Mouse (Mus musculus) lung, adult 18-20 months (tissue): Measurements from ENCODE around the gene Angel2.
"Not testable (repeated sequence)": the region's sequence is repeated elsewhere in the genome, so short reads cannot be mapped to it uniquely, and the experiment has no call there.

ENCODE experiments used
- DNase-seq, 2 experiments: peaks; one replicate each; pipeline ENCODE4 v3.0.0; 2022; ENCODE audit warnings: mixed read lengths in 2 of 2

The Angel2 gene

DNA sequence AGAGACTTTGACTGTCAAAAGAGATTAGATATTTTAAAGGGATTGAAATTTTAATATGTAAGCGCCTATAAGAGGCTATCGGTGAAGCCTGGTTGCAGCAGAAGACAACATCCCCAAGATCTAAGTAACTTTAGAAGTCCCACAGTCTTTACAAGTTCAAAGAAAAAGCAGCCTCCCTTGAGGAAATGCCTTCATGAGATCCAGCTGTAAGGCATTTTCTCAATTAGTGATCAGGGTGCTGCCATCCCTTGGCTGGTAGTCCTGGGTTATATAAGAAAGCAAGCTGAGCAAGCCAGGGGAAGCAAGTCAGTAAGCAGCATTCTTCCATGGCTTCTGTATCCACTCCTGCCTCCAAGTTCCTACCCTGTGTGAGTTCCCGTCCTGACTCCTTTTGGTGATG lies at the start of gene Angel2:
TSS of gene Angel2 (plus strand) at position 301 of the 400 bp plus-strand sequence.
- DNase-seq = not testable (repeated sequence)

DNA sequence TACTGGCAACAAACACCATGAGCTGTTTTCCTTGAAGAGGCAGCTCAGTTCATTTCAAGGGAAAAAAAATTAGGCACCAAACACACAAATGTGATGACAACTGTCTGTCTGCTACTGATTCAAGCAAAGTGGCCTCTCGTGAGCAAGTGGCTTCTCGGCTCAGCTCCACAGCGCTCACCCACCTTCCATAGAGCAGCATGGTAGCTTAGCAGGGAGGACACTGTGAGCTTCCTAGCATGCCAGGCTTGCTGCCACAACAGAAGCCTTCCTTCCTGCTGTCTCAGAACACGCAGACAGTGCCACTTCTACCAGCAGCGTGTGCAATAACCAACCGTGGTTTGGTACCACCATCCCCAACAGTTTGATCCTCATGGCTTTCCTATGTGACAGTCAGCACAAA lies 49.2 kb upstream of the Angel2 start:
- DNase-seq = no peak

DNA sequence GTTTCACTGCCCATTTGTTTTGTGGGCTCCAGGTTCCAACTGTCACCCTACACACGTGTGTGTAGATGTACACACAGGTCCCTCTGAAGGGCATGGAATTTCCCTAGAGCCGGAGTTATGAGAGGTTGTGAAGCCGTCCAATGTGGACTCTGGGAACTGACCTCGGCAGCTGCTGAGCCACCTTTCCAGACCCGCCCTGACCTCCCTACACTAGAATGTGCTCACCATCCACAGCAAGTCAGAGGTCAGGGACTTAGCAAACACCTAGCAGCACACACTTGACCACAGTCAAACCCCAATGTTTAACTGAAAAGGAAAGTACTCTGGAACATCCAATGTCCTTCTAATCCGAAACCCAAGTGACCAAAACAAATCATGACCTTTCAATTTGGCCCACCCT lies 44.3 kb upstream of the Angel2 start:
- DNase-seq = peak; percentile 50 to 74

DNA sequence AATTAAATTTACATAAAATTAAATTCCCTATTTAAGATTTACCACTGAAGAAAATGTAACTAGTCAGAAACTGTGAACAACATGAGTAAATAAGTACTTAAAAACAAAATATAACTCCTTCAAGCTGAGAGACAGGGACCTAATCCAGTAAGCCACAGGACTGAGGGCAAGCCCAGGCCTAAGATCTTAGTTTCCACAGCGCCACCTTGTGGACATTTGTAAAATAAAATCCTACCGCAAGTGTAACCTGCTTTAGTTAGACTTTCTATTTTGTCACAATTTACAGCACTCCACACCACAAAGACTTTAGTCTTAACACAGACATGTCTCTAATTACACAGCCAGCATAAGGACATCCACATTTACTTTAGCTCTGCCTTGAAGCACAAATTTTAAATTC lies 43.5 kb upstream of the Angel2 start:
- peak in 1 of 2 experiments; percentile 49 for DNase-seq

DNA sequence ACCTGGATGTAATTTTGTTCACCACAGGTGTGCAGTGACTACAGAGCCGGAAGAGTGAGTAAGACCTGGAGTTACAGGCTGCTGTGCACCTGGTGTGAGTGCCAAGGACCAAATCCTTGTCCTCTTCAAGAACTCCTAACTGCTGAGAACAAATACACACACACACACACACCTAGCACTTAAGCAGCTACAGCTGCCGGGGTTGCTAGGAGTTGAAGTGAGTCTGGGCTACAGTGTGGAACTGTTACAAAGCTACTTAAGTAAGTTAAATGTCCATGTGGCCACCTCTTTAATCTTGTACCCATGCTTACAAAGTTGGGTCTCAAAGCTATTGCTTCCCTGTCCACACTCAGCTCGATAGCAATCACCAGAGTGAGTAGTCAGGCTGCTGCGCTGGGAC lies 38.9 kb upstream of the Angel2 start:
- DNase-seq = peak; percentile 23 to 48

DNA sequence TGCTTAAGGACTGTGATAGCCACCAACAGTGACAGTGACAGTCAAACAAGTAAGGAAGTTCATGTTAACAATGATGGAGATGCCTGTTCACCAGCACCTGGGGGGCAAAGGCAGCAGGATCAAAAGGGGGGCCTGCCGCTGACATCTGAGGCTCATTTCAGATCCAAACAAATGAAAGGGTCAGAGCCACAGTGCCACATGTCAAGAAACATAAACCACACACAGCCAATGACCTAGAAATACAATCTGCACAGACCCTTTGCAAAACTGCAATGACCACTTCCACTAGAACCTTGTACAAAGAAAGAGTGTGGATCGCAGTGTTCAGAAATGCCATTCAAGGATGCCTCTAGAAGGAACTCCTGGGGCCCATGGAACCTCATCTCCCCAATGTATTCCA lies 36.9 kb upstream of the Angel2 start:
- no peak for DNase-seq

DNA sequence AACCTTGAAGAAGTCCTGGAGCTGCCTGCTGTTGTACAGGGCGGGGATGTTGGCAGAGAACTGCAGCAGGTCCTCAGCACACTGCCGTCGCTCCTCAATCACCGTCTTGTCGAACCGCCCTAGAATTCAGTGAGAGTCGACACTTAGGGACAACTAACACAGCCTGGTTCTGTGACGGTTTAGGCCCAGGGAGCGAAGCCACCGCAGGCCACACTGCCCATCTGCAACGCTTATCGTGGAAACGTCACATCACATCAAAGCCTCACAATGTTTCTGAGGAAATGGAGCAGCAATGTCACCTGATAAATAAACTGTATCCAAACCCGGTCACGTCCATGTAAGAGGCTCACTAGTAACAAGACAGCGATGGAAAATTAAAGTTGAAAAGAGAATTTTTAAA lies 36.3 kb upstream of the Angel2 start:
- no peak for DNase-seq

DNA sequence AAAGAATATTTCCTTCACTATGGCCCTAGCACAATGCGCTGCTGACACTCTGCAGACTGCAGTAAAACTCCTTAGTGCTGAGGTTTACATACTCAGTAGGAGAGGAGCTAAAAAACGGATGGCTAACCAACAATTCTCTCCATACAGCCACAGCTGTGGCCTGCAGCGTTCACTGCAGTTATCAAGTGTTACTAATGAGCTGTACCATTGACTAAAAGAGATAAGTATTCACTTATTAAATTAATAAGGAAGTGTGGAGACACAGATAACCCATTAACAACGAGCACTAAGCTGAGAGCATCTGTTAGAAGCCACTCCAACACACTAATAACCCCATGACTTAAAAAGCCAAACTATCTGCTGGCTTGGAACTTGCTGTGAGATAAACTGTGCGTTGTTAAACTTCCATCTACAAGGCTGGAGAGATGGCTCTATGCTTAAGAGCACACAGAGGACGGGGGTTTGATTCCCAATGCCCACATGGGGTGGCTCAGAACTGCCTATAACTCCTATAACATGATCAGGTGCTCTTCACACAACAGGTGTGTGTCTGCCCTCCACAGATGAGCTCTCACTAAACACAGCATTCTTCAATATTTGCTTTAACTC lies 31.2 kb upstream of the Angel2 start:
- DNase-seq = no peak

DNA sequence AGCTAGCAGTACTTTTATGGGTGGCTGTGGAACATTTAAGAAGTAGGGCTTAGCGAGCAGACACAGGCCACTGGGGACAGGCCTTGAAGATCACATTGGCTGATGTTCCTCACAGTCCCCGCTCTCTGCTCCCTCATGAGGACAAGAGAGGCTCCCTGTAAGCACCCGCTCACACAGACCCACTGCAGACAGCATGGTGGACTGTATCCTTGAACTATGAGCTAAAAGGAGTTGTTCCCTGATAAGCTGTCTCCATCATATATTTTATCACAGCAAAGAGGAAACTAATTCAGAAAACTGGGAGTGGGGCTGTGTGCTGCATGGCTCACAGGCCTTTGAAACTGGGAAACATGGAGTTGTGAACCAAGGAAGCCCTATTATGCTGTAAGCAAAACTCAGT lies 26.7 kb upstream of the Angel2 start:
- DNase-seq = no peak

DNA sequence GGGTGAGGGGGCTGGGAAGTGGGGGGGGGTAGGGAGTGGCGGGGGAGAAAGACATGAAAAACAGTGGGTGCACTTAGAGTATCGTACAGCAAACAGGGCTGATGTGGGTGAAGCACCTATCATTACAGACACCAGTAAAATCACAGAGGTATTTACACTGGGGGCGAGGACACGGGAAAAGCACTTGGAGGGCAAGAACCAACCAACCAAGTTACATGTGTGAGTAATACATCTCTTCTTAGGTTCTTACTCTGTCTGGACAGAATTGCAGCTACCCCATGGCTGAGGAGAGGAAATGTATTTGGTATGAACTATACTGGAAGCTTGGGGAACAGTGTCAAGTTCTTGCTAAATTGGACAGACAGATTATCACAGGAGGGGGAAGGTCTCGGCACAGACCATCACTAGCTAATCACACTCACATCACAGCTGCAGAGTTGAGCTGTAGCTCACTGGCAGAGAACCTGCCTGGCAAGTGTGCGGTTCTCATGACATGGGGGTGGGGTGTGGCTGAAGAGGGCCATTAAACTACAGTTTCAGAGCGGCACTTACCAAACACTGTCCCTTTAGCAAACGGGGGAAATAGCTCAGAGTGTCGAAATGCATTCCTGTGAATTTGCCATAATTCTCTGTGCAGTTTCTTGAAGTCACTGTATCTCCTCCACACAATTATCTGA lies 25.9 kb upstream of the Angel2 start:
- peak; percentile 66 to 77 for DNase-seq

DNA sequence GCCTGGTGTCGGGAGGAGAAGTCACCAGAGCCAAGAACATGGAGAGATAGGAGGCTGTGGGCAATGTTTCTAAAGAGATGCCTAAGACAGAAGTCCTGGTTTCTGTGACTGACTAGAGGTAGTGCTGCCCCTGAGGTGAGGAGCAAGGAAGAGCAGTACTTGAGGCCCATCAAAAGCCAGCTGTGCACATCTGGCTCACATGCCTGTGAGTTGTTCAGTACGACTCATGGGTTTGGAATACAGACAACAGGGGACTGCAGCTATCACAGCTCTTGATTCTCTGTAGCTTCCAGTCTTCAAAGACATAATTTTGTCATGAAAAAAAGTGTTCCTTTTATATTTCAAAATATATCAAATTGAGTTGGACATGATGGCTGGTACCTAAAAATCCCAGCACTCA lies 23.8 kb upstream of the Angel2 start:
- DNase-seq = no peak

DNA sequence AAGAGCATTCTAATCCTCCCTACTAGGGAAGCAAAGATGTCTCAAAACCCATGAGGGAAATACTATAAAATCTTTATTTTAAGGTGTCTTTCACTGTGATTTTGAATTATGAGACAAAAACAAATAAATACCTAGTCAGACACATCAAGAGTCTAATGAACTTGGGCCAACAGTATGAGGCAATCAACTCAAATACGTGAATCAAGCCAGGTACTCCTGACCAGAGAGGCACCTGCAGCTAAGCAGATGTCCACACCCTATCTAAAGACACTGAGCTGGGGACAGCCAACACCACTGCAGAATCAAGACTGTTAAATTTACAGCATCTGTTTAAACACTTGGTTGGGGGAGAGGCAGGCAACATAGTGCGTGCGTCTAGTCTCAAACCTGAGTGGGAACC lies 20.8 kb upstream of the Angel2 start:
- DNase-seq = peak in 1 of 2 experiments; percentile 54

DNA sequence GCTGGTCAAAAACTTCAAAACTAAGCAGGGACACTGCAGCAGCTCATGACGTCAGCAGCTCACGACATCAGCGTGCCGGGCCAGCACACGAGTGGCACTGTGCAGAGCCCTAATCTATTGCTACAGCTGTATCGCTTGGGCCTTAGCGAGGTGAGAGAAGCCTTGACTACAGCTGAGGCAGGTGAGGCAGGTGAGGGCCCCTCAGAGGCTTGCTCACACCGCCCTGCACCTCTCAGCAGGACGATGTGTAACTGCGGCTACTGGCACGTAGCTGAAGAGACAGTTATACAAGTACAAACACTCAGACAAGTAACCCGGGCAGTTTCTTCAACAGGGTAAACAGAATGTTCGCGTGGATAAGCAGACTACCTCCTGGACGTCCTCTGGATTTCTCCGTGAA lies 20.2 kb upstream of the Angel2 start:
- peak; percentile 18 to 59 for DNase-seq

DNA sequence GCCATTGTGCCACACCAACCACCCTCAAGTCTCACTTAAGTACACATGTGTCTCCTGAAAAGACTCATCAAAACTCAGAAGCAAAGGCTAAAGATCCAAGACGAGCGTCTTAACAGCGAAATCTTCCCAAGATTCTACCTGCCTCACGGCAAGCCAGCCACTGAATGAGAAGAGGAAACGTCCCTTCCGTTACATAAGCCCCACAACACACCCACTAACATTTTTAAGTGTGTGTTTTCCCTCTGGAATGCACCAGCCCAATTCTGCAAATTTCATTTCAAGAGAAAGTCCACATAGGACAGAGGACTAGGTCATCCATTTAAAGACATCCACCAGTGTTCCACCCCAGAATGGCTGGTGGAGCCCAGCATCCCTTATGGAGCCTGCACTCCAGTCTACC lies 14.1 kb upstream of the Angel2 start:
- no peak for DNase-seq

DNA sequence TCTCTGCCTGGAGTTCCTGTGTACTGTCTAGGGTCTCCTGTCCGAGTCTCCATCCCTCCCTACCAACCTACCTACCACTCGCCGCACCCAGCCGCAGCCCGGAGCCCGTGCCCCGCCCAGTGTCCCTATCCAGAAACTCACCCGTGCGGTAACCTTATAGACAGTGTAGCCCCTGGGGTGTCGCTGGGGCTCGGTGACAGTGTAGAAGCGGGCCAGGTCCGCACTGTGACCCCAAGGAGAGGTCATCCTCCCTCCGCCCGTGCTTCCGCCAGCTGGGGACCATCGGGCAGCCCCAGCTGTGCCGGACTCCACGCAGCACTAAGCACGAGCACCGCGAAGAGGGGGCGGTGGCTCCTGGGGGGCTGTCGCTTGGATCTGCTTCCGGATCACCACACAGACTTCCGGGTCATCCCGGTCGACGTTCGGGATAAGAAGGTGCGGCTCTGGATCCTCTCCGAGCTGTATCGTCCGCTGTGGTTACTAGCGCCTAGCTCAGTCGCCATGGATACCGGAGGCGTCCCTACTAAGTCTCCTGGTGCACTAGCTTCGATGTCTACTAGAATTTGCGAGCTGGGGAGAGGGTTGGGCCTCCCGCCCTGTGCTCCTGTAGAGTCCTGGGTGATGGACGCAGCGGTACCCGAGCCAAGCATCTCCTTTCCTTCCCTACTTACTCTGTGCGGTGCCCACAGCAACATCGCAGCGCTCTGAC lies 13.3 kb upstream of the Angel2 start, which contains the start of gene Rps6kc1:
TSS of gene Rps6kc1 (minus strand) at position 356 of the 709 bp plus-strand sequence.
- DNase-seq = peak; percentile 74 to 79

DNA sequence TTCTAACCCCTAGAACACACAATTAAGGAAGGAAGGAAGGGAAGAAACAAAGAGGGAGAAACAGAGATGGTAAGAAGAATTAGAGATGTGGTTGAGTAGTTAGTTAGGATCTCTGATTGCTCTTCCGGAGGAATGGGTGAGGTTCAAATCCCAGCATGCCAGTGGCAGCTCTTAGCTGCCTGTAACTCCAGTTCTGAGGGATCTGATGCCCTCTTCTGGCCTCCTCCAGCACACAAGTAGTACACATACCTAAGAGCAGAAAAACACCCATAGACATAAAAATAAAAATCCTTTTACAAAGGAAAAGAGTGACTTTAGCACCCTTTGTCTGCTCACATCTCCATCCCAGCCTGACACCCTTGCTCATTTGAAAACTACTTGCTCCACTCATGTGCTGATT lies 12.3 kb upstream of the Angel2 start:
- no peak for DNase-seq

DNA sequence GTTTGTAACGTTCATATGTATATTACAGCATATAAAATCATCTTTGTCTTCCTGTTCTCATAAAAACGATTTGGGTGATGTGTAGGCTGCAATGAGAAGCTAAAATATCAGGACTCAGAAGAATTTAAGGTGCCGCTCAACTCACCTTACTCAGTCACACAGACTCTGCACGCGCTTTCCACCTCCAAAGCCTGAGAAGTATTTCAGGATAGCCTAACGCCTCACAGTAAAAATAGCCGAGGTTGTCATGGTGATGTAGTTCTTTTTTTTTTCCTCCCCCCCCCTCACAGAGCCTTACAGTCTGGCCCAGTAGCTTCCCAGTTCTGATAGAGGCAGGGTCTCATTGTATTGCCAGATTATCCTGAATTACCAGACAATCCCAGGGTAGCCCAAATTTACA lies 6.0 kb upstream of the Angel2 start:
- DNase-seq = no peak

DNA sequence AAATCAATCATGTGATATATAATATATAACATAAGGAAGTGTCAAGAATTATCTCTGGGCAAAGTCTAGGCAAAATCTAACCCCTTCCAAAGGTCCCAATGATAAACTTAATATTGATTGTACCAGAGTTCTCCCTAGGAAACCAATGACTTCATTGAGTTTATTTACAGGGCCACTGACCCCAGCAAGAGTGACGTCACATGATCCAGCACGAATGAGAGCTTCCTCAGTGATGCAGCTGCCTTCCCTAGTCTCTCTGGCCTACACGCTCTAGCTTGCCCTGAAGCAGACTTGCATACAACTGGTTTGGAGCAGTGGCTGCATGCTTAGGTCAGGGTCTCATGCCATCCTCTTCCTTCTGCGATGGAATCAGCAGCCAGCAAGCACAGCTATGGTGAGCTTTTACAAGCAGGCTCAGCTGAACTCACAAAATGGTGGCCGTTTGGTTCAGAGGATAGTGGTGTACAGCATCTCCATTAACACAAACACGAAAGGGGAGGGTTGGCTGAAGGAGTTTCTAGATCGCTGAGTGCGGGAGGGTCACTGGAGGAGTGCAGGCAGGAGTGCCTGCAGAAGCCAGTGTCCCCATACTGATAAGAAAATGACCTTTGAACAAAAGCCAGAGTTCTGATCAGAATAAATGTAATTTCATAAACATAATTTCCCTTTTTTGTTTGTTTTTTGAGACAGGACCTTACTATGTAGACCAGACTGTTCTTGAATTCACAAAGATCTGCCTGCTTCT lies 5.0 kb upstream of the Angel2 start:
- DNase-seq = no peak

DNA sequence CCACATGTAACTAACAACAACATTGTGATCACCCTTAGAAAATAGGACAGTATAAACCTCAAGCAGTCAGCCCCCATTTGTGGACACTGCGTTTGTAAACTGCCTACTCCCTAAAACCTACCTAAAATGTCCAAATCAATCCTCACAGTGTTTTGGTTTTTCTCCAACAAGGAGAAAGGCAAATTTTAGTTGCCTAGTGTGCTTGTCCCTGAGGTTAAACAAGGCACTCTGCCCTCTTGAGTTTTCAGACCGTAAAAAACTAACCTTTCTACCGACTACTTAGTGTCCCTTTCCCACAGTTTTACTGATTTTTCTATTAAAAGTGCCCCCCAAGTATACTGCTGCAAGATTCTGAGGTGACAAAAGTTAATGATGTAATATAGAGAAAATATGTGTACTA lies 2.4 kb downstream of the Angel2 start:
- no peak for DNase-seq

DNA sequence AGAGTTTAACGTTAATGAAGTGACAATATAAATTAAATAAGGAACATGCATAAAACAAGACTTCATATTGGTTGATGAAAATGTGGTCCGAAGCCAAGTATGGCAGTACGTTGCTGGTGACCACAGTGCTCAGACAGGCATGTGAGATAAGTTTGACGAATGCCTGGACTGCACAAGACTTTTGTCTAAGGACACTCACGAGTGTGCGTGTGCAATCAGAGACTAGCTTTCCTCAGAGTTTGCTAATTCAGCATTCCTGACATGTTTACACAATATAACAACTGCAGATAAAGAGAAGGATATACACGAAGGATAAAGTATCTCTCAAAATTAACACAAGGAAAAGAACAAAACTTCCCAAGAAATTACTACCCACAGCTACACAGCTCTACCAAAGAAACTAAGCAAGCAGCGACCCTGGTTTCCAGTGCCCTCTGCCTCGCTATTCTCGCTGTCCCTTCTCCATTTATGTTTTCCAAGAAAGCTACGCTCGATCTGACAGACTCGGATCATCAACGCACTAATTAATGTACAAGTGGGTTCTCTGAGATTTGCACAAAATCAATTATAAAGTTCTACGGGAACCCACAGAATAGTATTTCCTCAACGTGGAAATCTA lies 2.9 kb downstream of the Angel2 start:
- peak in 1 of 2 experiments; percentile 12 for DNase-seq

DNA sequence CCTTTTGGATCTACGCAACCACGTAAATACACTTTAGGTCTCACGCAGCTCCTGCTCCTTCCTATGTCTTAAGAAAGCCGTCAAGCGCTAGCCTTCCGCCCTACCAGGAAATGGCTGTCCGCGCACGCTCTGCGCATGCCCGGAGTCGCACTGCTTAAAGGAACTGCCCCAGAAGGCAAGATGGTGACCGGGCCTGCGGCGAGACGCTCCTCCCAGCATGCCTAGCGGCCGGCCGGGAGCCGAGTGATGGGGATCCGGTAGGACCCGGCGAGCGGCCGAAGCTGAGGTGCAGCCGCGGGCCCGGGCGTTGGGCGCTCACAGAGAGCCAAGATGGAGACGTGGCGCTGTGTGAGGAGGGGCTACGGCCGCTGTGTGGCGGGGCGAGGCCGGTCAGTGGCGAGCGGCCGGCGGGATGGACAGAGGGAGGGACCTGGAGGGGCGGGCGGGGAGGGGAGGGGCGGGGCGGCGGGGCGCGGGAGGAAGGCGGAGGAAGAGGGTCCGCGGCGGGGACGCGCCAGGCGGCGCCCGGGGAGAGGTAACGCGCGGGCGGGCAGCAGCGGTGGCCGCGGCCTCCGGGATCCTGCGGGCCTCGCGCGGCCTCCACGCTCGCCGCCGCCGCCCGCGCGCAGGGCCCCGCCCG lies 3.6 kb downstream of the Angel2 start:
- peak; percentile 98 to 99 for DNase-seq

DNA sequence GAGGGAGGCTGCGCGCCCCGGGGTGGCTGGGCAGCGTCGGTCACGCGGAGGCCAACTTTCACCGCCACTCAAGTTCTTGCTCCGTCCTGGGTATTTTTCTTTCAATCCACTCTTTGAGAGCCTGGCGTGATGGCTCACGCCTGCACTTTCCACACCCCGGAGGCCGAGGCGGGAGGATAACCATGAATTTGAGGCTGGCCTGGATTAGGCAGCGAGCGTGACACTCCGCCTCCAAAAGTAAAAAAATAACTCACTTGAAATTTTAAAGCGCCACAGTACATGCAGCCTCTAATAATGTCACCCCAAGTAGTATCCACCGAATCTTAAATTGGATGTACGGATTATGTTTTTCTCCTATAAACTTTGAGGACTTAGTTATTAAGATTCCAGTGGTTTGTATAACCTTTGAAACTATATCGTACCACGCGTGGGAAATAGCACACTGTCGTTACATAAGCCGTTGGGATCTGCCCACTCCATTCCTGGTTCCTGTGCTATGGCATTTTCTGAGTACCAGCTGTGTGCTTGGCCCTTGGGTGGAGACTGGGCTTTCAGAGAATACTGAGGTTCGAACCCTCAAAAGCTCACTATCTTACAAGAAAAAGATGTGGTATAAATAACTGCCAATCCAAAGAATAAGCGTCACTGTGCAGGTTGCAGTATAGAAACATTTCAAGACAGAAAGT lies 4.2 kb downstream of the Angel2 start:
- DNase-seq = peak; percentile 24 to 55
